Mouse (Mus musculus) gastrocnemius, postnatal 4 days (tissue): Measurements from ENCODE around the gene Gm10037. TPM values are rescaled to one million over a fixed set of nuclear protein-coding genes. Genes with fewer than 3 reads are reported as not detected.
"Not testable (repeated sequence)": the region's sequence is repeated elsewhere in the genome, so short reads cannot be mapped to it uniquely, and the experiment has no call there.

ENCODE experiments used
- DNase-seq, 2 experiments: peaks; one replicate each; pipeline ENCODE4 v3.0.0; 2021 to 2022; ENCODE audit warnings: low spot score in 2 of 2, mixed read lengths in 2 of 2
- total RNA-seq, 2 experiments: library from RNA; stranded (reverse); gene quantifications; 2 replicates each; pipeline ENCODE4 v1.2.3; 2021

Gene Gm10037
- total RNA-seq, 2 experiments from 2014 or later: 0.49 to 0.56 TPM

DNA sequence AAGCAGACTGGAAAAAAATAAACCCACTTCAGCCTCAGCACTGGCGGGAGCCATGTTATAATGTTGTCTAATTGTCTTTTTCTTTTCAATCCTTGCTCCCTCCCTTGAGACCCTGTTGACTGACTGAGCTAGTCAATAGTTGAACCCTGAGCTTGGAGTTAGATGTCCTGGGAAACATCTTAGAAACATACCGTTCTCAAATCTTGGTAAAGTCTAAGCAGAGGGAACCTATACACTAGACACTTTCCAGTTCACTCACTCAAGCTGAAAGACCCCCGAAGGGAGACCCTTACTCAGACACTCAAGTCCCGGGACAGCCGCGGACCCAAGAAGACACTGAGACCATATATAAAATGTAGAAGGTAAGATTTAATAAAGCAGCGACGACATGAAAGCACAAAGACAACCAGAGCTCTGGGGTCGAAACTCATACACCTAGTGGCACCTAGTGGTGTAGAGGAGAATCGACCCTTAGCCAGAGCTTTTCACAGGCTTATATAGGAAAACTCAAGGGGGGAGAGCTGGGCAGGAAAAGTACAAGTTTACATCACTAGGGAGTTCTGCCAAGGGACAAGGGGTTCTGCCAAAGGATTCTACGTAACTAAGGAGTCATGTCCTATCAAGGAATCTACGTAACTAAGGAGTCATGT is 45.3 kb downstream of the Gm10037 start:
- DNase-seq: not testable (repeated sequence)

GRCm38 (mm10) chr13:67876699-67877254 is 45.9 kb downstream of the Gm10037 start:
- no peak for DNase-seq

- no peak for DNase-seq
These were observed 53.1 kb downstream of the Gm10037 start for GRCm38 (mm10) chr13:67883966-67884365.

Other genes with a start within 250 kb of the Gm10037 start
- 1 to 10 TPM; 4.4 to 4.5 TPM for gene Zfp729b, start 221.4 kb upstream of the Gm10037 start, total RNA-seq
- gene Gm49345, start 193.3 kb upstream of the Gm10037 start, total RNA-seq: under 1 TPM; 0.61 to 0.62 TPM
- 1 to 10 TPM; 4.6 to 4.8 TPM for gene Zfp729a, start 193.3 kb upstream of the Gm10037 start, total RNA-seq
- 1 to 10 TPM; 6.4 to 7.1 TPM for gene Zfp738, start 144.0 kb upstream of the Gm10037 start, total RNA-seq
- gene Zfp65, start 101.9 kb upstream of the Gm10037 start, total RNA-seq: 1 to 10 TPM; 6.1 to 7.6 TPM
- 1 to 10 TPM; 2.8 to 3.6 TPM for gene Zfp85, start 75.9 kb upstream of the Gm10037 start, total RNA-seq
- gene Zfp493, start 51.4 kb upstream of the Gm10037 start, total RNA-seq: 1 to 10 TPM in 1 of 2 experiments, under 1 TPM in 1; 0.96 to 1.3 TPM
- gene Zfp273, start 17.4 kb upstream of the Gm10037 start, total RNA-seq: 1 to 10 TPM; 2.4 to 2.7 TPM
- not detected for gene BC048507, start 32.2 kb downstream of the Gm10037 start, total RNA-seq